Mouse (Mus musculus): ENCODE results near the gene Samsn1. TPM values are rescaled to one million over a fixed set of nuclear protein-coding genes. Genes with fewer than 3 reads are reported as not detected.

Gene Samsn1
- total RNA-seq, 2 experiments from 2014 or later = 1.0 to 2.2 TPM

DNA sequence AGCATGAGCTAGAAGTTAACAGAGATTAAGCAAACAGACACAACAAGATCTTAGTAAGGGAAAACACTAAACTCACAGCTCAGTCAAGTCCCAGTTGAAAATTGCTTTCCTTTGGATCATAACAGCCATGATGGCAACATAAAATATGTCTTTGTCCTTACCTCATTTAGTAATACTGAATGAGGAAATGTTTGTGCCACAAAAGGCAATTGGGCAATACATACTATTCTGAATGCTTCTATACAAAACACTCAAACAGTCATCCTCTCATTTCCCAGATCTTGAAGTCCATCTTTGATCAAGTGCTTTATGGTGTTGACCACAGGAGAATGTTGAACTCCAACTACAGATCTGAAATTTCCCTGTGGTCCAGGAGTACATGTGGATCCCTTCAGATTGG lies 88.7 kb downstream of the Samsn1 start:
- no peak for DNase-seq

DNA sequence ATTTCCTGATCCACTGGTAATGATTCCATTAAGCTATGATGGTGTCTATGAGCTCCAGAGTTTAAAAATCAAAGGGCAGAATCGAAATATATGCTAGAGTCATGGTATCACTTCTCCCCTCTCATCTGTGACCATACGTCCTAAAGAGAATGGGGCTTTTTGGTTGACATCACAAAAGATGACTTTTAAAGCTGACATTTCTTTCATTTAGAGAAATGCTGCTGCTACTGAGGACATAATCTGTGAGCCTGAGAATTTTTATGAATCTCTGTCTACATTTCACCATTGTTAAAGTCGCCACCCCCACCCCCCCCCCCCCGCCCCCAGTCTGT lies 91.9 kb downstream of the Samsn1 start:
- DNase-seq = no peak

- no peak for DNase-seq
Observed at GRCm38 (mm10) chr16:75929536-75930221, 92.4 kb downstream of the Samsn1 start.

- no peak for DNase-seq
Observed at GRCm38 (mm10) chr16:75926511-75926910, 95.6 kb downstream of the Samsn1 start.

DNA sequence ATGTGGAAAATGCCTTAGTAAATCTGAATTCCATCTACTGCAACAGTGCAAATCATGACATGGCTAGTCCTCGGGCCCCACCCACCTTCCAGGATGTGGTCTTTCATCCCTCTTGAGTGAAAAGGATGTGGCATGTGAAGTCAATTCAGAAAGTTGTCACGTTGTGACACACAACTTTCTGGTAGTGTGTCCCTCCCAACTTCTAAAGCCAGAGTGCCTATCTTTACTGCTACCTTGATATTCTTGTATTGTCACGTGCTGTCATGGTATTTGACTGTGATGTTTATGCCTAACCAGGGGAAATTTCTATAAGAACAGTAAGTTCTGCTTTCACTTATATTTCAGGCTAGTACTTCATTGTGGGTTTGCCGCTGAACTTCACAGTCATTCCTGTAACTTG lies 101.2 kb downstream of the Samsn1 start:
- DNase-seq = no peak

DNA sequence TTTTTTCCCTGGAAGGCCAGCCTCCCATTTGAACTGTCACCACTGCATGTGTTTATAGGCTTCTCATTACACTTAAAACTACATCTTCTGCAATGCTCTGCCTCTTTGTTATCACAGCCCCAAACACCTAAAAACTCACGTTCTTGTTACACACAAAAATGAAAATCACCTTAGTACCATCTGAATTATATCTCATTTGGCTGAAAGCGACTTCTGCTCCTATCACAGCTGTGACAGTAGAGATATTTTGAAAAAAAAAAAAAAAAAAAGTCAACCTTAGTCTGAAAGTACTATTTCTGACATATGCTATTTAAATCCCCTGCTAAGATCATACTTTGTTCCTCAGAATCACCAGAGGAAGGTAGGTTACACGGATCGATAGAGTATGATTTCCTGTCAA lies 102.8 kb downstream of the Samsn1 start:
- no peak for DNase-seq

DNA sequence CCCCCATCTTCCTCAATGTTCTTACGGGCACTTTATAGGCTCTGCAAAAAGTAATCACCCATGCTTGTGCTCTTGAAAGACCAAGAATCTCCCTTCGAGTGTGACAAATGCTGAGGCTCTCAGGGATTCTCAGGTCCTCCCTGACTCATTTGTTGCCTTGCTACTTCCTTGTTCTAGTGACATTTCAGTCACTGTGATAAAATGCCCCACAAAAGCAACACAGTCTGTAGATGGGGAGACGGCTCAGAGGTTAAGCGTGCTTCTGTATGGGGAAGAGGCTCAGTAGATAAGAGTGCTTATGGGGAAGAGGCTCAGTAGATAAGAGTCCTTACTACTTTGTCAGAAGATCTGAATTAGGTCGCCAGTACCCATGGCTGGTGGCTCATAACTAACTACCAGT lies 104.4 kb downstream of the Samsn1 start:
- DNase-seq = no peak

- no peak for DNase-seq
Observed at GRCm38 (mm10) chr16:75912051-75912450, 110.0 kb downstream of the Samsn1 start.

DNA sequence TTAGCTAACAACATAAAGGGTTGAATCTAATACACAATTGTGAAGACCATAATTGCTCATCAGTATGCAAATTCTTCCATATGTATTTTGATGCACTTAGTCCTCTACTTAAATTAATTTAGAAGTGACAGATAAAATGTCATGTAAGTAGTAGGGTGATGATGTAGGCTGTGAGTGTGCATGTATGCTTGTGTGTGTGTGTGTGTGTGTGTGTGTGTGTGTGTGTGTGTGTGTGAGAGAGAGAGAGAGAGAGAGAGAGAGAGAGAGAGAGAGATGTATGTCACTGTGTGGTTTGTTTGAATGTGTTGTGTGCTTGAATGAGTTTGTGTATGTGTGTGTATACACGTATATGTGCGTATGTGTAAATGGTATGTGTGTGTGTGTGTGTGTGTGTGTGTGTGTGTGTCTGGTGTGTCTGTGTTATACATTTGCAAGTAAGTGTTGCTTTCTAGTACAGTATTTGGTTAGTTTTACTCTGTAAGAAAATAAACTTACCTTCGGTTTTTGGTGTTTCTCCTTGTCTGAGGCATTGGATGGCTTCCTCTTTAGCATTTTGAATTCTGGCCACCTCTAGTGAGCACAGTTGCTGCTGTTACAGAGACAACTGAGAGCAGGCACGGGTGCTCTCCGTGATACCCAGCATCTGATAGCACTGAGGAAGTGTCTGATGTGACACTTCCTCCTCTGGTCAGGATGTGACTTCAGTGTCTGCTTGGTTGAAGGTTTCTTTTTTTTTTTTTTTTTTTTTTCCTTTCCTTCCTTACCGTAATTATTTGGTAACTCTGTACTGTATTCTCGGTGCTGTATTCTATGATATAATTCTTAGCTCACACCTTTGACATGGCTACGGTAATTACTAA lies 113.2 kb downstream of the Samsn1 start:
- DNase-seq = no peak

DNA sequence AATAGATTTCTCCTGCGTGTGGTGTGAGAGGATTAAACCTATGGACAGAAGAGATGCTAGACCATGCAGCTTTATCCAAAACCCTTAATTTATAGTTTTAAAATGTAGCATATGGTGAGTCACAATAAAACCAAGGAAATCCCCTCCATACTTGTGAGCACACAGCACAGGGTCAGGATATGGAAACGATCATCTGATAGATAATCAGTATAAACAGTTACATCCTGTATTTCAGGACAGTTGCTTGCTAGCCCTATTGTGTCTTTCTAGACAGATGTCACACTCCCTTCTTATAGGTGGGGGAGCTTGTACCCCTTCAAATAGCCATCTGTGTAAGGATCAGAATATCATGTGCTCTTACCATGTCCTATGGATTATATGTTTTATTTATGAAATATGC lies 115.3 kb downstream of the Samsn1 start:
- no peak for DNase-seq

- no peak for DNase-seq
Observed at GRCm38 (mm10) chr16:75906260-75906659, 115.8 kb downstream of the Samsn1 start.

DNA sequence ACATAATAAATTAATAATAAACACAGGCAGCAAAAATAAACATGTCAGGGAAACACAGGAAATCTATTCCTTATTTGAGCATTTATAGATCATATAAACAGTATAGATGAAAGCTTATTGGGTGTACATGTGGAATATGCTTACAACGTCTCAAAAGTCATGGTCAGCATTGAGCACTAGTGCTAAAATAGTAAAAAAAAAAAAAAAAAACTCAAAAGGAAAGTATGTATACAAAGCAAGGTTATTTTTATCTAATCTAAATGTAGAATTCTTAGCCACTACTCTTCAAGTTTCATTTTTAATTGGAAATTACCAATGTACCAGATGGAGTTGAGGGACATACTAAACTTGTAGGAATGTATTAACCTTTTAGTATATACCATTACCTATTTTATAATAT lies 116.8 kb downstream of the Samsn1 start:
- no peak for DNase-seq

DNA sequence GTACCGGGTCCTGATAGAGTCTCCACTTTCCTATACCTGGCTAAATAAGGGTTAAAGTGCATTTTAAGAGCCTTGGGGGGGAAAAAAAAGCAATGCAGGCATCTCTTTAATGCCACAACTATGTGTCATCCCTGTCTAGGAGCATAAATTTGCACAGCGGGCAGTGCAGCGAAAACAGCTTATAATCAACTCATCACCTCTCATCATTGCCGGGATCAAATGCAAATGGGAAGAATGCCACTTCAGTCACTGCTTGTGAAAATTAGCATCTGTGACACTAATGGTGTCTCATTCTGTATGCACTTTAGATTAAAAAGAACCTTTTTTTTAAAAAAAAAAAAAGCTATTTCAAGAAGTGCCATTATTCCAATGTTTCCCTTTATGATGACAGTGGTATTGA lies 118.0 kb downstream of the Samsn1 start:
- DNase-seq = no peak

DNA sequence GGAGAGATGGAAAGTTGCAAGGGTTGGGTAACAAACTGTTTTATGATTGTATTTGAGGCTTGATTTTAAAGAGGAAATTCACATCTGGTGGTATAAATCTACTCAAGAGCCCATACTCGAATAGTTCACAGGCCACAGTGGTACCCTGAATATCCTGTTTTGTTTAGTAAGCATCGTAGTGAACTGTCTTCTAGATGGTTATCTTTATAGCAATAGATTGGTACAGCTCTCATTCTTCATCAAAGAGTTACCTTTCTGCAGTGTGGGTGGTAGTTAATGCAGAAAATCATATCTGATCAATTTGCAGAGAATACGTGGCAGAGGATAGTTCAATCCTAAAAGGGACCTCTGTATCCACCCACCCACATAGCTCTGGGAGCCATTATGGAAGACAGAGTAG lies 119.1 kb downstream of the Samsn1 start:
- no peak for DNase-seq

- DNase-seq = no peak
Observed at GRCm38 (mm10) chr16:75899885-75900620, 122.0 kb downstream of the Samsn1 start.

DNA sequence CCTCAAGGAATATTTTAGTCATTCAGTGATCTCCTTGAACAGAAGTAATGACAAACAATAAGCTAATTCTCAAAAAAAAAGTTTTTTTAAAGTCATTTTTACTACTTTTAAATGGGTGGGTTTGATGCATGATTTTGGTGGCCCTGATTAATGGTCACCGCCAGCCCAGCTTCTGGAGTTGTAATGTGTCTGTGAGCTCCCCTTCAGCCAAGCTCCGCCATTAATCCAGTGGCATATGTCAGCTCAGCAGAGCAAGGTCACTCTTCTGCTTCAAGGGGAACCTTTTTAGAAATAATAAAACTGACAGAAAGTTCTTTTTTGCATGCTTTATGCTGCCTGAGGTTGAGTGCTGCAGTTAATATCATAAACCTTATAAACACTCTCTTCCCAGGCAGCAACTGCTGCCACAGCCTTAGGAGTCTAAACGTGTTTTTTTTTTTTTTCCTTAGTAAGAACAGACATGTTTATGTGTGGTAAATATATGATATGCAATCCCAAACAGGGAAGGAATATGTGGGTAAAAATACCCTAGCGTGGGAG lies 124.2 kb downstream of the Samsn1 start:
- DNase-seq = no peak

DNA sequence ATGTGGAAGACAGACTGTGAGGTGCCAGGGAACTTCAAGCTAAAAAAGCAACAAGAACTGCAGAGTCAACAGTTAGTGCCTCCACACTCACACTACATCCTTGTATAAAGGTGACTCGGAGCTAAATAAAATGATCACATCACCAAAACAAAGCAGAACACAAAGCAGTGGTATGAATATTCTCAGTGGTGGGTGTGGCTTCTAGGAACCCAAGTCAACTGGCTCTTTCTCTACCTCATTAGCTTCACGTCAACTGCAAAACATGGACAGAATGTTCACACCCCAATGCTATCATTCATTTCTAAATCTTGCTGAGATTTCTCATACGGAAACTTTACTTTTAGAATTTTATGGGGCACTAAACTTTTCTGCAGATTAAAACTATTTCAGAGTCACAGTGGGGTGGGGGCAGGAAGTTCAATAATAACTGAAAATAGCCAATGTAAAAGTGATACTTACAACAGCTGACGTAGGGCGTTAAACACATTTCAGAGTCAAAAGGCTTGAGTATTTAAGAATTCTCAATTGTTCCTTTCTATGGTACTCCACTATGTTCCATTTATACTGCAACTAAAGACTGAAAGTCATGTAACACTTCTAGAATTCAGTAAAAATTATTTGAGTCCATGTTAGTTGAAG lies 127.7 kb downstream of the Samsn1 start:
- no peak for DNase-seq

DNA sequence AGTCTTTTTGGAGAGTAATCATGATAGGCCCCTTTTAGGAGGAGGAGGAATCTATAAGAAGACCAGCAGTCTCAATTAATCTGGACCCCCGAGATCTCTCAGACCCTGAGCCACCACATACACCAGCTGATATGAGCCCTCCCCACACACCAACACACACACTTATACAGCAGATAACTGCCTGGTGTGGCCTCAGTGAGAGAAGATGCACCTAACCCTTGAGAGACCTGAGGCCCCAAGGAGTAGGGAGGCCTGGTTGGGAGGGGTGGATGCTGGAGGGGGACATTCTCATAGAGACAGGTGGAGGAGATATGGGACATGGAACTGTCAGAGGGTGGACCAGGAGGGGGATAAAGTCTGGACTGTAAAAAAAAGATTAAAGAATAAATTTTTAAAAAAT lies 128.6 kb downstream of the Samsn1 start:
- no peak for DNase-seq

- no peak for DNase-seq
Observed at GRCm38 (mm10) chr16:75889081-75889646, 132.9 kb downstream of the Samsn1 start.

DNA sequence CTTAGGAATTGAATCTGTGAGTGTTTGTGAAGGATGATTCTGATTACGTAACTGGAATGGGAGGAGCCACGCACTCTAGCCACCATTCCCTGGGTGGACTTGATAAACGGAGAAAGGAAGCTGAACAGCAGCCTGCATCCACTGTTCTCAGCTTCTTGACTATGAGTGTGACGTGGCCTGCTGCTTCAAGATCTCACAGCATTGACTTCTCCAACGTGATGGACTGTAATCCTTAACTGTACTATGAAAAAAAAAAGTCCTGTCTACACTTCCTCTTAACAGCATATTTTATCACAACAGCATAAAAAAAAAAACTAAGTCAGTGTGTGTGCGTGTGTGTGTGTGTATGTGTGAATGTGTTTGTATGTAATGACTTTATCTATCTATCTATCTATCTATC lies 134.9 kb downstream of the Samsn1 start:
- no peak for DNase-seq

DNA sequence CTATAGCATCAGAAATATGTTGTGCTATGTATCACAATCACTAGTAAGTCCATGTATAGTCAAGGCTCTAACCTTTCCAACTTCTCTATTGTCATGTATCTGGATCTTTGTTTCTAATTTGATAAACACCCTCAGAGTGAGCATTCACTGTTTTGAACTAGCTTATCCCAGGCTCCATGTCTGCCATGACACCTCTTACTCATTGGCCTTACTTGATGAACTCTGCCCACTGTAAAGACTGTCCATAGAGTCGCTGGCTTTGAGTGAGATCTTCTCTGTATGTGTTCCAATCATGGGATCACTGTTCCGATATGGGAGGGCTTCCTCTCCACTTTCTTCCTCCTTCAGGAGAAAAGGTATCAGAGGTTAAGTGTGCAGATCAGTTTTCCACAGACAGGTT lies 143.2 kb downstream of the Samsn1 start:
- DNase-seq = no peak

- peak in 1 of 2 experiments; percentile 2 for DNase-seq
Observed at GRCm38 (mm10) chr16:75877170-75877569, 144.9 kb downstream of the Samsn1 start.

Measured in layer of hippocampus, postnatal 36 days (tissue).